Mouse (Mus musculus) heart, adult 8-10 months (tissue): ENCODE results near the gene Ccdc115. TPM values are rescaled to one million over a fixed set of nuclear protein-coding genes. Genes with fewer than 3 reads are reported as not detected.

Experiments used
- microRNA-seq: library from miRNA; unstranded; fragments of <30 nt; microRNA quantifications from one replicate; pipeline ENCODE4 v1.2.0, GENCODE M21; 2022
- total RNA-seq, 4 experiments: library from RNA; stranded (reverse); gene quantifications; 2 replicates each; pipeline ENCODE4 v1.2.4; 2022

Ccdc115 gene
- total RNA-seq, 4 experiments from 2014 or later: 12.6 to 15.3 (median 14.8) TPM

Small RNA genes within 50 kb of the gene (microRNA-seq; reads per million reads assigned to microRNA genes)
- gene Mir5103: not detected

Other genes with a start within 250 kb of the Ccdc115 start
- 10 to 100 TPM; 28.0 to 31.5 (median 30.4) TPM for gene Imp4, start 179 bp upstream of the Ccdc115 start, total RNA-seq
- gene Ptpn18, start 20.1 kb upstream of the Ccdc115 start, total RNA-seq: 1 to 10 TPM; 2.4 to 4.9 (median 2.7) TPM
- under 1 TPM in 1 of 4 experiments, not detected in 3; 0.22 TPM for gene Prss39, start 58.7 kb upstream of the Ccdc115 start, total RNA-seq
- gene Cfc1, start 96.0 kb upstream of the Ccdc115 start, total RNA-seq: not detected
- gene Prss40, start 121.3 kb upstream of the Ccdc115 start, total RNA-seq: not detected
- not detected for gene Amer3, start 140.0 kb upstream of the Ccdc115 start, total RNA-seq